Mouse (Mus musculus): ENCODE results near the gene Gm648.
"Not testable (repeated sequence)": the region's sequence is repeated elsewhere in the genome, so short reads cannot be mapped to it uniquely, and the experiment has no call there.

Gene Gm648

DNA sequence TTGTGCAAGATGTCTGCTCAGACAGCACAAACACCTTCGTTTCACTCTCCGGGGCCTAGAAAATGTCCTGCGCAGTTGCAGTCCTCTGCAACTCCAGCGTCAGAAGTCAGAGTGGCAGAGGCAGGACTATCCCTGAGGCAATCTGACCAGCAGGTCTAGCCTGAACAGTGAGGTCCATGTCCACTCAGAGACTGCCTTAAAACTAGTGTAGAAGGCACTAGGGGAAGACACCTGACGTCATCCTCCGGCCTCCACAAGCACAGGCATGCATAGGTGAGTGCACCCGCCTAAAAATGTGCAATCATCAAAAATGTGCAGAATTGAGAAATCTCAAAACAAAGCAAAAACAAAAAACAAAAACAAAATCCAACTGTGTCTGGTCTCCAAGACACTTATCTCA, at the start of gene Gm648:
Gene Gm648, minus strand, starts transcription at position 101 of the 400 bp plus-strand sequence.
- in situ Hi-C loops (cut with MboI, MseI), result loop anchor here (25.0 kb wide), 1 partner anchor 238 kb away; no protein-coding TSS in a partner anchor

DNA sequence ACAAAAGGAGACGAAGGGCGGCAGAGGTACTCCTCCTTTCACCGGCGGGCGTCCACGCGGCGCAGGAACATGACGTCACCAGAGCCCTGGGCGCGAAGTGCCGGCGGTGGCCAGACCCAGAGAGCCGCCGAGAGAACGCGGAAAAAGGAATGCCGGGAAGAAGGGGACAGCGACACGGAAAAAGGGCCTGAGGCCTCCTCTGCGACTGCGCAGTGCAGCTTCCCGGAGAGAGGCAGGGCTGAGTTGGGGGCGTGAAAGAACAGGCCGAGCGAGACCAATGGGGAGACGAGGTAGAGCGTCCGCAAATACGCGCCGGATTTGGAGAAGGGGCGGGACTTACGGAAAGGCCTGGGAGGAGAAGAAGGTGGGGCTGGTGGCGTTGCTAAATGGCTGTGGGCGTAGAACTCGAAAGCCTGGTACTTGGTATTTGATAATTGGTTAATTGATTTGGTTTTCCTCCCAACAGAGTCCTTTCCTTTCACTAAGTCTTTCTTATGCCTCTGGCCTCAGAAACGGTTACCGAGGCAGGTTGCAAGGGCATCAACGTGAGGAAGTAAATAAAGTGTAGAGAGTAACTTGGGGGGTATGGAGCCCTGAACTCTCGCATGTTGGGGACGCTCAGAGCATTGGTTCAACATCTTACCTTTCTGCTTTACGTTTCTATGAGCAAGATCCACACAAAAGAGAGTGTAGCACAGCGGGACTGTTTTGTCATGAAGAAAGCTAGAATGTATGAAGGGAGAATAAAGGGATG, 48.7 kb upstream of the Gm648 start, which contains the start of gene Mmgt1:
Gene Mmgt1, minus strand, starts transcription at position 183 of the 754 bp plus-strand sequence.
- in situ Hi-C loops (cut with MboI, MseI), result no loop called here

GRCm38 (mm10) chrX:56597219-56597886, 47.9 kb upstream of the Gm648 start:
- in situ Hi-C loops (cut with MboI, MseI), result no loop called here

- in situ Hi-C loops (cut with MboI, MseI), result no loop called here
These were observed 28.8 kb upstream of the Gm648 start for GRCm38 (mm10) chrX:56578200-56578599.

GRCm38 (mm10) chrX:56572465-56572864, 23.1 kb upstream of the Gm648 start:
- in situ Hi-C loops (cut with MboI, MseI), result no loop called here

DNA sequence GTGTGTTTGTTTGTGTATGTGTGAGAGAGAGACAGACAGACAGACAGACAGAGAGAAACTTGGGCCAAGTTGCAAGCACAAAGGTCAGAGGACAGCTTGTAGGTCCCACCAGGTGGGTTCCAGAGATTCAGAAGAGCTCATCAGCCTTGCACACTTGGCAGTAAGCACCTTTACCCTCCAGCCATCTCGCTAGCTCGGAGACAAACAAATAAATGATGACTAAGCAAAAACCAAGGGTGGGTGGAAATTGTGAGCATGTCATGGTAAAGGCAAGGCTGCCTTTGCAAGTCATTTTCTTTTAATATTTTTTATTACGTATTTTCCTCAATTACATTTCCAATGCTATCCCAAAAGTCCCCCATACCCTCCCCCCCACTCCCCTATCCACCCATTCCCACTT, 4.2 kb upstream of the Gm648 start:
- in situ Hi-C loops (cut with MboI, MseI), result no loop called here

DNA sequence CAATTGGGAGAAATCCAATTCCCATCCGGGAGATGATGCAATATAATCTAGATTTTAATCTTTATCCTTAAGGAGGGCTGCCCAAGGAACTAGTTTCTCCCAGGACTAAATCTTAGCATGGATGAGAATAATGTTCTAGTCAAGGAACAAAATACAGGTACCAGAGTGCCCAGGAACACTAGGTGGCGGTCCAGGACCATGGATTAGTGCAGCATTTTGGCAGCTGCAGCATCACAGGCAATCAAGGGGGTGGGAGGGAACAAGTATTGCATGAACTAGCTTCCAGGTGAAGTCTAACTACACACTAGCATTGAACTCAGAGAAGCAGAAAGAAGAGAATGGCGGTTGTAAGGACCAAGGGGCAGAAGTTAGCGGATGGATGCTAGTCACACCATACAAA, 12.2 kb downstream of the Gm648 start:
- in situ Hi-C loops (cut with MboI, MseI), result loop anchor here (25.0 kb wide), 1 partner anchor 250 kb away; no protein-coding TSS in a partner anchor

DNA sequence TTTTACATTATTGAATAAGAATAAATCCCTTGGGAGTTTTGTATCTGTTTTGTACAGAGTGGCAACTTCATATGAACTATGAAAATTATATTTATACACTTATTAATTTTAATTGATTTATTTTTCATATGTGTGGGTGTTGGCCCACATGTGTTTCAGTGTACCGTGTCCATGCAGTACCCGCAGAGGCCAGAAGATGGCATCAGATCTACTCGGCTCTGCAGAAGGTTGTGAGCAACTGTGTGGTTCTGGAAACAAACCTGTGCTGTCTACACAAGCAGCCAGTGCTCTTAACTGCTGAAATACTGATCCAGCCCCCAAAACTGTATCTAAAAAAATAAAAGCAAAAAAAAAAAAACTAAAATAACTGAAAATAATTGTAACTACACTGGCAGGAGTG, 18.1 kb downstream of the Gm648 start:
- in situ Hi-C loops (cut with MboI, MseI), result loop anchor here (25.0 kb wide), 1 partner anchor 256 kb away; no protein-coding TSS in a partner anchor

DNA sequence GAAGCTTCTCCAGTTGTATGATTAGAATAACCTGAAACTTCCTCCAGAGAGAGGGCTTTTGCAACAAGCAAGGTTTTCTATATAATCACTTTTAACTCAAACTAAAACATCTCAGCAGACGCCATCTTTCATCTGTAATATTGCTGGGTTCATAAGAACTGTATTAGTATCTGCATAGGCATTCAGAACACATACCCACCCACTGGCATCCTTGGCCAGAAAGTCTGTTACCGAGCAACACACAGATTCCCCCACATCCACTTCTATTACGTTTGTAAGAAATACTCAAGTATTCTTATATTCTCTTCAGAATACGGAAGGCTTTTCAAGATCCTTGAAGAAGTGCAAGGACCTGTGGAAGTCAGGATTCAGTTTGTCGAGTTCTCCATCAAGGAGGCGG, 25.0 kb downstream of the Gm648 start, which contains the start of gene Gm10477:
Gene Gm10477, plus strand, starts transcription at position 301 of the 400 bp plus-strand sequence.
- in situ Hi-C loops (cut with MboI, MseI), result not testable (repeated sequence)

DNA sequence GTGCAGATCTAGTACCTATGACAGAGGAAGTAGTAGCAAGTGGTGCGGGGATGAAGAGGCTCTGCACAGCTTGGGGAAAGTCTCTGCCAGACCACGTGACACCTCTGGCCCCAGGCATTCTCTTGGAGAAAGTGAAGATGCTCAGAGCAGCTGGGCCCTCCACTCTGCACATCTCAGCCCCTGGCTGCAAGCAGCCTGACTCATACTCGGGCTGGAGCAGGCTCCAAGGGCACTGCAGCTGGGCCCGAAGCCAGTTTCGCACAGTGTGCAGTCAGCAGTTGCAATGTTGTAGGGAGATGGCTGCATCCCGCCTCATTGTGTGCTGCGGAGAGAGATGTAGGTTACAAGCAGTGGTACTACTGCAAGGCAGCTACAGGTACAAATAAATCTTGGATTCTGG, 52.2 kb downstream of the Gm648 start:
- in situ Hi-C loops (cut with MboI, MseI), result no loop called here

All from T-helper 2 cell (primary cell).